Mouse (Mus musculus): ENCODE data around the gene Lsm3.

DNA sequence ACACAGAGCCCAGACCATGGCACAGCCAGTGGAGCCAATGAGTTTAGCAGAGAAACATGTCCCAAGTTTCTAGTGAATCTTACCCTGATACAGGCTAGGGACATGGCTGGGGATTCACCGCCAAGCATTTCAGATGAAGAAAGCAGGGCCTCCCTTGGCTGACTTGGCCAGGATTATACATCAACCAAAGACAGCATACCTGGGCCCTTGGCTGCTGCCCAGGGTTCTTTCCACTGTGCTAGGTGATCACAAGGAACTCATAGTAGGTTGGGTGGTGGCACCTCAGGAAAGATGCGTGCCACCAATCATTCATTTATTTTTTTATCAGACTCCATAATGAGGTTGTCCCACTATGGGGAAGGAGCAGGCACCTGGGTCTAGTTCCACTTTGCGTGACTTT, 44.5 kb downstream of the Lsm3 start:
- TF ChIP-seq CTCF (IDR thresholded peaks at IDR 0.05; ENCODE audit: control insufficient read depth, insufficient read depth, insufficient read length), result no peak
- no peak for TF ChIP-seq USF1 (IDR thresholded peaks at IDR 0.05; ENCODE audit: low read depth)
